Mouse (Mus musculus) lung, adult 18-20 months (tissue): ENCODE data around the gene Clspn.
"Not testable (repeated sequence)": the region's sequence is repeated elsewhere in the genome, so short reads cannot be mapped to it uniquely, and the experiment has no call there.

Experiments used
- DNase-seq, 2 experiments: peaks; one replicate each; pipeline ENCODE4 v3.0.0; 2022; ENCODE audit warnings: mixed read lengths in 2 of 2

Gene Clspn

GRCm38 (mm10) chr4:126556809-126557711, at the start of gene Clspn:
Gene Clspn (plus strand): TSS chr4:126556935.
- peak; percentile 87 to 88 for DNase-seq

- no peak for DNase-seq
These were observed 48.4 kb upstream of the Clspn start for GRCm38 (mm10) chr4:126508110-126508899.

GRCm38 (mm10) chr4:126509072-126509471, 47.7 kb upstream of the Clspn start:
- no peak for DNase-seq

- DNase-seq = peak in 1 of 2 experiments; percentile 28
These were observed 45.7 kb upstream of the Clspn start for GRCm38 (mm10) chr4:126511013-126511412.

DNA sequence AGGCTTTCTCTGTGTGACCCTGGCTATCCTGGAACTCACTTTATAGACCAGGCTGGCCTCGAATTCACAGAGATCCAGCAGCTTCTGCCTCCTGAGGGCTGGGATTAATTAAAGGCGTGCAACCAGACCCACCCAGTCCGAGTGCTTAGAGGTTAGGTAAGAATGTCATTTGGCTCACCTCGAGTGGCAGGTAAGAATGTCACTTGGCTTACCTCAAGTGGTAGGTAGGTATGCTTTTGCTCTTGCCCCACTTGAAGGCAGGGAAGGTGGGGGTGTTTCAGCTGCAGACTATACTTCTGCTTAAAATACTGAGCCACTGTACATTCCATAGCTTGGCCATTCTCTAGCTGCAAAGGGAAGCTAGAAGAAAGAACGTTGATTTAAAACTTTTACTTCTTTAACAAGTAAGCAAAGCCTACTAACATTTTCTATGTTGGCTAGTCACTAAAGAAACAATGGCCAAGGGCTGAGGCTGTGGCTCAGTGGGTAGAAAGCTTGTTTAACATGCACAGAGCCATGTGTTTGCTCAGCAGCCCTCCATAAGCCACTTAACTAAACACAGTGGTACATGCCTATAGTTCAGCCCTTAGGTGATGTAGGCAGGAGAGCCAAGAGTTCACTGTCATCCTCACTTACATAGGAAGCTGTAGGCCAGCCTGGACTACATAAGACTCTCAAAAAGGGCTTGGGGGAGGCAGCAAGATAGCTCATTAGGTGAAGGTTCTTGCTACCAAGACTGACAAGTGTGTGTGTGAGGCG, 44.2 kb upstream of the Clspn start:
- peak; percentile 77 to 83 for DNase-seq

GRCm38 (mm10) chr4:126526164-126526563, 30.6 kb upstream of the Clspn start:
- DNase-seq = no peak

- DNase-seq = no peak
These were observed 29.9 kb upstream of the Clspn start for GRCm38 (mm10) chr4:126526828-126527227.

GRCm38 (mm10) chr4:126532292-126532691, 24.4 kb upstream of the Clspn start:
- DNase-seq = no peak

GRCm38 (mm10) chr4:126532827-126533728, 23.7 kb upstream of the Clspn start, which contains the start of gene Ago4:
Gene Ago4 (minus strand): TSS chr4:126533472.
- peak; percentile 40 to 69 for DNase-seq

- DNase-seq = no peak
These were observed 23.0 kb upstream of the Clspn start for GRCm38 (mm10) chr4:126533729-126534070.

- not testable (repeated sequence) for DNase-seq
These were observed 21.1 kb upstream of the Clspn start for GRCm38 (mm10) chr4:126535631-126536030.

DNA sequence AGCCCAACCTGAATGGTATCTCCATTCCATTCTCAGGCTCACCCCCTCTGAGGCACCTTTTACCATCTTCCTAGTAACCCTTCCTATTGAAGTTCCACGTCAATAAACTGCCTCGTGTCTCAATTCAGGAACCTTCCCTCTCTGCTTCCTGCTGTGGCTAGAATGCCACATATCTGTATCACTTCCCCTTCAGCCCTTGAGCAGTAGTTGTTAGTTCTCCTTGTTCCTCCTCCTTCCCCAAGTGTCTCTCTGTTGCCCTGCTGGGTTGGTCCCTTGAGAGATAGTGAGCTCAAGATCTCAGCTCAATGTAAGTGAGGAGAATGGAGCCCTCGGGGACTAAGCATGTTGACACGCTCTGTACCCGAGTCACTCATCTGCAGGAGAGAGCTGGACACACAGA, 19.9 kb upstream of the Clspn start:
- DNase-seq = no peak

DNA sequence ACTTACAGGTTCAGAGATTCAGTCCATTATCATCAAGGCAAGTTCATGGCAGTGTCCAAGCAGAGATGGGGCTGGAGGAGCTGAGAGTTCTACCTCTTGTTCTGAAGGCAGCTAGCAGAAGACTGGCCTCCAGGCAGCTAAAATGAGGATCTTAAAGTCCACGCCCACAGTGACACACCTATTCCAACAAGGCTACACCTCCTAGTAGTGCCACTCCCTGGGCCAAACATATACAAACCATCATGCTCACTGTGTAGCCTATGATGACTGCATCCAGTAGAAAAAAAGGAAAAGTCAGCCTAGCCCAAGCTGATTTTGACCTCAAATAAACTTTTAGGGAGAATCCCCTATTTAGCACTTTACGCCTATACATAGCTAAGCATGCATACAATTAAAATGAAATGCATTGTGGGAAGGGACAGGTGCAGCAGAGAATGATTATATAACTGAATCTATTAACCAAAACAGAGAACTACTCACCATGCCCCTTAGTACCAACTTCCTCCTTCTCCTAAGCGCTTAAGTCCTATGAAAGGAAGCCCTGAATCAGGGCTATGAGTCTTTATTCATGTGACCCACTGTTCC, 16.2 kb upstream of the Clspn start:
- DNase-seq = no peak

GRCm38 (mm10) chr4:126542838-126543237, 13.9 kb upstream of the Clspn start:
- DNase-seq = no peak

- DNase-seq = no peak
These were observed 11.7 kb upstream of the Clspn start for GRCm38 (mm10) chr4:126545016-126545415.

DNA sequence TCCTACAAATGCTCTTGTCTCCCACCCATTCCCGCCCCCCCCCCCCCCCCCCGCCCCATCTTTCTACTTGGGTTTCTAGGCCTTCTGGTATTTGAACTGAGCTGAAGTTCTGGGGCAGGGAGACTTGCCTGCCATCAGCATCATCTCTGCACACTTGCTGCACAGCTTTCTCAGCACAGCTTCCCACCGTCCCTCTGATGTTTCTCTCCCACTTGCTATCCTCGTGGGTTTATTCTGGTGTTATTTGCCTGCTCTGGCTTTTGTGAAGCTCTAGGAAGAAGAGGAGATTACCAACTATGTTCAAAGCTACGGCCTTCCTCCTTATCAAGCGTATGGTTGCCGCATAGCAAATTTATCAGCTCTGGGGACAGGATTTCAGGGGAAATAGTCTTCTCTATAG, 11.0 kb upstream of the Clspn start:
- DNase-seq = no peak

- no peak for DNase-seq
These were observed 10.6 kb upstream of the Clspn start for GRCm38 (mm10) chr4:126546183-126546582.

DNA sequence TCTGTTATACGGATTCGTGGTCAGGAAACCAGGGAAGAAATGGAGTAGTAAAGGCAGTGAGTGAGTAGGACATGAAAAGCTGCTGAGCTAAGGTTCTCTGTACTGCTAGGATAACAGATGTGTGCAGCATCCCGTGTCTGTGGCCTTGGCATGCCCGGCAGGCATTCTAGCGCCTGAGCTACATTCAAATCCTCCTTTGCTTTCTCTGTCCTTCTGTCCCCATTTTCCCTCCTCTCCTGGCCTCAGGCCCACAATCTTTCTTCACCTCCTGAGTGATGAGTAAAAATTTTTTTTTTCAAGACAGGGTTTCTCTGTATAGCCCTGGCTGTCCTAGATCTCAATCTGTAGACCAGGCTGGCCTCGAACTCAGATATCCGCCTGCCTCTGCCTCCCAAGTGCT, 4.6 kb upstream of the Clspn start:
- no peak for DNase-seq

GRCm38 (mm10) chr4:126553105-126553504, 3.6 kb upstream of the Clspn start:
- peak in 1 of 2 experiments; percentile 11 for DNase-seq

GRCm38 (mm10) chr4:126553685-126554084, 3.0 kb upstream of the Clspn start:
- no peak for DNase-seq

DNA sequence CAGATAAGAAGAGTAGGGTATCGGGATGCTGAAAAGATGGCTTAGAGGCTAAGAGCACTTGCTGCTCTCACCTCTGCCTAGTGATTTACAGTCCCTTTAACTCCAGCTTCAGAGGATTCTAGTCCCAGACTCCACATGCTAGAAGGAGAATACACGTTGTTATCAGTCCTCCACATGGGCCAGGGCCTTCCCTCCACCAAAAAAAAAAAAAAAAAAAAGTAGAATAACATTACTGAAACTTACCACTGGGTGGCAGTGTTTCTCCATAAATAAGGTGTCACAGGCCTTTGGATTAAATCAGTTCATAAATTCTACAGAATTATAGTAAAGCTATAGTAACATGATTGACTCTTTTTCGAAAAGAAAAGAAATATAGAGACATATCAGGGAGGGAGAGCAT, 2.3 kb upstream of the Clspn start:
- no peak for DNase-seq

DNA sequence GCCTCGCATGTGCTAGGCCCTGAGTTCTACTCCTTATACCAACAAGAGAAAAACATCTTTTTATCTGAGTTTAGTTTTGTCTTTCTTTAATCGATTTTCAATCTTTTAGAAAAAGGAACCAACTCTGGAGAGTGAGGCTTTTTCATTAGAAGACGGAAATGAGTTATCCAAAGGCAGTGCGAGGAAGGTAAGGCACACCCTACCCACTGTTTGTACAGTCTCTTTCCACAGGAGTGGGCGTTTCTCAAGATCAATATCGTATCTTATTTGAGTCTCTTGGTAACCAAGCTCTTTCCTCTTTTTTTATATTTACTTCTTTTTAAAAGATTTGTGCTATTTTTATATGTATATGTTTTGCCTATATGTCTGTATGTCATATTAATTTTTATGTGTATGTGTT, 7.1 kb downstream of the Clspn start:
- no peak for DNase-seq
